Mouse (Mus musculus) heart, postnatal 14 days (tissue): ENCODE measurements around the gene Ahdc1. TPM values are rescaled to one million over a fixed set of nuclear protein-coding genes. Genes with fewer than 3 reads are reported as not detected.

ENCODE experiments used
- DNase-seq, 2 experiments: peaks; one replicate each; pipeline ENCODE4 v3.0.0; 2021 to 2022
- intact Hi-C: fragments of 180-260 bp; cut with DNase I; formaldehyde crosslinking; loops from one replicate; pipeline ENCODE4 v1.15.1; 2025
- total RNA-seq, 2 experiments: library from RNA; stranded (reverse); gene quantifications; 2 replicates each; pipeline ENCODE4 v1.2.3; 2021

Ahdc1 gene
- total RNA-seq, 2 experiments from 2014 or later: 55.2 to 59.1 TPM

DNA sequence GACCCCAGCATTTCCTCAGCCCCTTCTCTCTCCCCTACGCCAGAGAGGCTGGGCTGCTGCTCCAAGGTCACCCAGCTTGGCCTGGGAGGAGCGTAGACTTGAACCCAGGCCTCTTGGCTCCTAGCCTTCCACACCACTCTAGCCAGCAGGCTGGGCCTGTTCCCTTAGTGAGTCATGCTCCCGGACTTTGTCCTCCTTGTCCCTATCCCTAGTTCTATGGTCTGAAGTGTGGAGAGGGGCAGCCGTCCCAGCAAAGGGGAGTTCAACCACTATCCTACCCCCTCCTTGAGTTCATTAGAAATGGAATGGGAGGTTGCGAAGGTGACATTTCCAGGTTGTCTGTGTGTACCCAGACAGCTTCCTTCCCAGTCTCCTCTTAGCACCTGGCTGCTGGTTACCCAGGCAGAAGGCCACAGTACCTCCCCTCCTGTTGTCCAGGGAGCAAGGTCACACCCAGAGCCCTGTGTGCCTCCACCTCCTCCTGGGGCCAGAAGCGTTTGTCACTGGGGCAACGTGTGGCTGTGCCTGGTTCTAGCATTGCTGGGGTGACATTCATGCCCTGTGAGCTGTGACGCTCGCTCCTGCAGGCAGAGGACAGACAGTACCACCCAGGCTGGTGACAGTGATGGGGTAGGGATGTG lies 39.3 kb downstream of the Ahdc1 start:
- intact Hi-C loops: no loop called here
- no peak for DNase-seq

DNA sequence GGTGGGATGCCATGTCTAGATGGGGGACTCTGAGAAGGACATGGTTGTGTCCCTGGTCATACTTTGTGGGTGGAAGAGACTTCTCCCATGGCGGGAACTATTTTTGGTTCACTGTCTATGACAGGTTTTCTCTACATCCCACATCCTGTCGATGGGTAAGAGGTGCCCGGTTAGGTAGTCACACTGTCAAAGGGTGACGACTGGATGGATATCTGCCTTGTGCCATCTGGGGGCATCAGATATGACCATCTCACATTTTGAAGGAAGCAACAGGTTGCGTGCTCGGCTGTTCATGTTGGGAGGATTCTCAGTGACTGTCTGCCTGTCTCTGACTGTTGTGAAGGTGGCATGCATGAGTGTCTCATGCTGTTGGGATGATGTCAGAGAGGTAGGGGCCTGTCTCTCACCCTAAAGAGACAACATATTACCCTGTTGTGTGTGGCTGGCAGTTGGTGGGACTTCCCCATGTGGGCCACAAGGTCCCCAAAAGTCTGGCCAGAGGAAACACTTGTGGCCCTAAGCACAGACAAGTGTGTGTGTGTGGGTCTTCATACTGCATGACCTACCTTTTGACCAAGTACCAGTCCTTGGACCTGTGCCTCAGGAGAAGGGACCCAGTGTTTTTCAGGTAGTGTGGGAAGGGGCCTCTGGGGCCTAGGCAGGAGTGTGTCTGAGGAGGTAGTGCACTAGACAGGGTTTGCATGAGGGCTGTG lies 39.9 kb downstream of the Ahdc1 start:
- no peak for DNase-seq
- intact Hi-C loops: no loop called here

DNA sequence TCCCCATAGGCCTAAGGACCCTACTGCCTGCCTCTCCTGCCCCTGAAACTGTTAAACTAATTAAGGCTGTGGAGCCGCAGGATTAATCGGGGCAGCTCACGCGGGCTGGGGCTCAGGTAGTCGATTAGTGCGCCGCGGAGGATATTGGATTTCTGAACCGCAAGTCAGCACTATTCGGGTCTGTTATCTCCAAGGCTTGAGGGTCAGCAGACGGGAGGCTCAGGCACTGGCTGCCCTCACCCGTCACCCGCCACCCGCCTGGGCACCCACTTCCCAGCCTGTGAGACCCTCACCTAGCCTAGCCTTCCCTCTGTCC lies 40.4 kb downstream of the Ahdc1 start:
- no peak for DNase-seq
- intact Hi-C loops: no loop called here

DNA sequence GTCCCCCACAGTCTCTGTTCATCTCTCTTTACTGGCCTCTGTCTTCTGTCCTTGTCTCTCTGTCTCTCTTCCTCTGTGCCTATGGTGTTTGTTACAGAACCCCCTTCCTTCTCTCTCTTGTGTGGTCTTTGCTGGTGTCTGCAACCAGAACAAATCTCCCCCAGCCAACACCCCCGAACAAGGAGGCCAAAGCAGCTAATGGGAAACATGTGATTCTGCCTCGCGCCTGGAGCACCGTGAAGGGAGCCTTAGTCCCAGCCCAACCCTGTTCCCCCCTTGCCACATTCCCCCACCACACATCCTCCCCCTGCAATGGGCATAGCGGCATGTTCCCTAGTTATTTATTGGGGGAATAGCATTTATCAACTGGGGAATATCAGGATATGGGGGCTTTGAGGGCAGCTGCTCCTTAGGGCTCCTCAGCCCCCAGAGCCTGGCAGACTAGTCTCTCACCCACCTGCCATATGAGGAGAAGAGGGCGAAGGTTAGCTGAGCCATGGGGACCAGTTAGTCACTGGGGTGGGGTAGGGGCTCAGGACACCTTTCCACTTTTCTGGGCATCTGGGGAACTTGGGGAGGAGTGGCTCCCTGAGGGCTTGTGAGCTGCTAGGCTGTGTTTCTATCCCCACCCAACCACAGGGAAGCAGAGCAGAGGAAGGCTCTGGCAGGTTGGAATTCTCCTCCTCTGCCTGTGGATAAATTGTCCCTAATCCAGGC lies 41.1 kb downstream of the Ahdc1 start:
- intact Hi-C loops: no loop called here

DNA sequence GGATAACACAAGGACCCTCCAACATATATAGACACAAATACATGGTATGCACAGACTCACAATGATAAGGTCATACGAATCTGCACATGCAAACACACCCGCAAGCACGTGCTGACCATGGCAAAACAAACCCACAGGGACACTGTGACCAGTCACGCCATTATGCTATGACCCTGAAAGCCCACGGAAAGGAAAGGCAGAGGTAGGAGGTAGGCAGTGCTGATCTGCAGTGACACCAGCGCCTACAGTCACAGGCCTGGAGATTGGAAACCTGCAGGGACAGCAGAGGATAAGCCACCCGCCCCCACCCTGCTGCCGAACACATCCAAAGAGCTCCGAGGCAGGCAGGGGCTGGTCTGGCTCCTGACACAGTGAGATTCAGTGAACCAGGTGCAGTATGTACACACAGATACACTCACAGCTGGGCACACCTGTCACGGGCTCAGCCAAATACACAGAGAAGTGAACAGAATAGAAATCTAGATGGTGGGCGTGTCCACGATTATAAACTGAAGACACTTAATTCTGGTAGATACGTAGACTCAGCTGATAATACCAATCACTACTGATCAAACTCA lies 42.0 kb downstream of the Ahdc1 start:
- no peak for DNase-seq
- intact Hi-C loops: no loop called here

More for the DNA sequence above, 41.1 kb downstream of the Ahdc1 start:
- DNase-seq: no peak

DNA sequence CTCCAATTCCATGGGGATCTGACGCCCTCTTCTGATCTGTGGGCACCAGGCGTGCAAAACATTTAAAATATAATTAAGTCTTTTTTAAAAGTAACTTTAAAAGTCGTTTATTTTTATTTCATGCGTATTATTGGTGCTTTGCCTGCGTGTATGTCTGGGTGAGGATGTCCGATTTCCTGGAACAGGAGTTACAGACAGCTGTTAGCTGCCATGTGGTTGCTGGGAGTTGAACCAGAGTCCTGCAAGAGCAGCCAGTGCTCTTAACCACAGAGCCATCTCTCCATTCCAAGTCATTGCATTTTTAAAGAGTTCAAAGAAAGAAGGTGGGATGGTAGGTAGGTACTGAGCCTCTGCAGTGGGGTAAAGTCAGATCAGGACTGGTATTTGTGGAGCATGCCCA lies 43.5 kb downstream of the Ahdc1 start:
- intact Hi-C loops: loop anchor here (2.0 kb wide), 1 partner anchor 14 kb away; no protein-coding TSS in a partner anchor
- no peak for DNase-seq

DNA sequence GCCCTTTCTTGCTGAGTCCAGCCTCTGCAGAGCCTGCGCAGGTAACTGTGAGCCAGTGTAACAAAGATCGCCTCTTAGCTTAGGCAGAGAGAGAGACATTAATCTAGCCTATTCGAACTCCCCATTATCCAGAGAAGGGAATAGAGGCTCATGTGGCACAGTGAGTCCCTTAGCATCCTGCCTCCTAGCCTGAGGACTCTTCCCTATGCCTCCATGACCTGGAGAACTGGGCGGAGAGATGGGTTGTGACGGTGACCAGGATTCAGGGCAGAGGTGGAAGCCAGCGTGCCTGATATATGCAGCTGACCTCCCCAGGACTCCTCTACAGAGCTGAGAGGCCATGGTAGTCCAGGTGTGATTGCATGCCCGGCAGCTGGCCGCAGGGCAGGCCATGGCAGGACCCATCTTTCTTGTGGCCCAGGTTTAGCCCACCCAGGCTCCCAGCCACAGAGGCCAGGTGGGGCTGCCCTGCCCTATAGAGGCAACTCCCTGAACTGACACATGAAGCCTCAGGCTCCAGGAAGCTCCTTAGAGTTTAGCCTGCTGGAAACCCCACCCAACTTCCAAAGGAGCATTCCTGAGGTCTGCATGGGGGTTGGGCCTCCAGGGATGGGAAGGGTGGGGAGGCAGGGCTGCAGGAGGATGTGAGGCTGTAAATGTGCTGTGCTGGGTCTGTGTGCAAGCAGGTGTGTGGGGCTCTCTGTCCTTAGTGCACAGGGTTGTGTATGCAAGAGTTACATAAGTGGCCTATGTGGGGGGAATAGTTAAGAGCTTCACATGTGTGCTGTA lies 44.3 kb downstream of the Ahdc1 start:
- intact Hi-C loops: loop anchor here (2.0 to 5.0 kb wide), 6 partner anchors 15 to 247 kb away; no protein-coding TSS in a partner anchor
- DNase-seq: no peak

DNA sequence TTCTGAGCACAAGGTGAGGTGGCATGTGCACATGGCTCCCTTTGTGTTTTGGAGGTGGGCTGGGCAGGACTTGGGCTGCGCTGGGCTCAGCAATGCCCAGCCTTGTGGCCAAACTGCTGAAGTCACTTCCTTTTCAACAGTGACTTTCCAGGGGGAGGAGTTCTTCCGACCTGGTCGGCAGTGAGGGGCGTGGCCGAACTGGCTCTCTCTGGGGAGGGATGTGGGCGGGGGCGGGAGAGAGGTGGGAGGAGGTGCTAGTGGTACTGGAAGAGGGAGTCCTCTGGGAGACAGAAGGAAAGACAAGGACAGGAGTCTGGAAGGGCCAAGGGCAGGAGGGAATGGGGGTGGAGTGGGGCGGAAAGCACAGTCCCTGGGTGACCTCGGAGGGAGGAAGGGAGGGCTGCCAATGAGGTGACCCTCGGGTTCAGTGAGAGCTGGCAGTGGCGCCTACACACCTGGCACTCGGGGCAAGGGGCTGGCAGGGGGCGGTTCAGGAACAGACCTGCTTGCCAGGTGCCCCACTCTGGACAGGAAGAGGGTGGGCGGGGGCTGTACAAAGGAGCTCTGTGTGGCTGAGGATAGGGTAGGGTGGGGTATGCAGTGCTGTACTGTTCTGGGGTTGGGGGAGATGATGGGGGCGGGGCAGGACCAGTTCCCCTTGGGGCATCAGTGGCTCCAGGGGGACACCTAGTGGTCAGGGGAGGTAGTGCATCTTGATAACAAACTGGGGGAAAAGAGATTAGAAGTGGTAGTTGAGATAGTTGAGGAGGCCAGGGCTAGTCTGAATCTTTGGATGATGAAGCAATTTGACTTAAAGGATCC lies 45.2 kb downstream of the Ahdc1 start:
- DNase-seq: peak; percentile 85 to 86
- intact Hi-C loops: loop anchor here (1.0 to 5.0 kb wide), 6 partner anchors 41 to 246 kb away; no protein-coding TSS in a partner anchor

DNA sequence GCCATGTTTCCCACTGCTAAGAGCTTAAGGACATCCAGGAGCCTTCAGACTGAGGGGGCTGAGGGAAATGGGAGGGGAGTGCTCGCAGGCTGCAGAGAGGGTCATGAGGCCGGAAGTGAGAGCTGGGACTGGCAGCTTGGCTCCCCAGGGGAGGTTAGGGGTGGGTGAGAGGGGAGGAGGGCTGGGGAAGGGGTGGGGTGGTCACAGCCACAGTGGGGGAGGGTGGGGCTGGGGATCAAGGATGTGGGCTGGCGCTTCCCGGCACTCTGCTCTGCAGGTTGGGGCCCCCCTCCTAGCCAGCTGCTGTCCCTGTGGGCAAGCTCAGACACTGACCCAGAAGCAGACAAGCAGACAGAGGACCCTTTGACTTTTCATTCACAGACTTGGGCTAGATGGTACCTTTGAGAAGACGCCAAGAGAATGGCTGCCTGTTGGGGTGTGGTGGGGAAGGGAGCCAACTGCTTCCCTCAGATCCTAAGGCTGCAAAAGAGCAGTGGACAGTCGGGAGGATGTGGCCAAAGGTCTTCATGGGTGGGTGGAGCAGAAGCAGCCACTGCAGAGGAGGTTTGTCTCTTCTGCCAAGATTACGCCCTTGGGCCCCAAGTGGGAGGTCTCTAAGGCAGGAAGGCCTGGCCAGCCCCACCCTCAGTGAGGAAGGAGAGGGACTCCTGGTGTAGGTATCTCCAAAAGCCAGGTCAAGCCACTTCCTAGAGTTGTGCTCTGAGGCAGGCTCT lies 46.5 kb downstream of the Ahdc1 start:
- intact Hi-C loops: loop anchor here (2.0 to 5.0 kb wide), 6 partner anchors 23 to 245 kb away; no protein-coding TSS in a partner anchor
- peak; percentile 73 to 74 for DNase-seq

DNA sequence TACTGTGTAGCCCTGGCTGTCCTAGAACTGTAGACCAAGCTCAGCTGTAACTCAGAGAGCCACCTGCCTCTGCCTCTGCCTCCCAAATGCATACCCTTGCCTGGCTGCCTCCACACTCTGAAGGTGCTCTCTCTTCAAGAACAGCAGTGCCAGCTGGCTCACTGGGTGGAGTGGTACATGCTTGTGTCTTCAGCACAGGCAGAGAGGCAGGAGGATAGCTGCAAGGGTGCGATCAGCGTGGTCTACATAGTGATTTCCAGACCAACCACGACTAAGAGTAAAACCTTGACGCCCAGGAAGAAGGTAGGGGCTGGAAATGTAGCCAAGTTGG lies 47.0 kb downstream of the Ahdc1 start:
- intact Hi-C loops: loop anchor here (2.0 to 5.0 kb wide), 6 partner anchors 23 to 244 kb away; no protein-coding TSS in a partner anchor
- DNase-seq: no peak

DNA sequence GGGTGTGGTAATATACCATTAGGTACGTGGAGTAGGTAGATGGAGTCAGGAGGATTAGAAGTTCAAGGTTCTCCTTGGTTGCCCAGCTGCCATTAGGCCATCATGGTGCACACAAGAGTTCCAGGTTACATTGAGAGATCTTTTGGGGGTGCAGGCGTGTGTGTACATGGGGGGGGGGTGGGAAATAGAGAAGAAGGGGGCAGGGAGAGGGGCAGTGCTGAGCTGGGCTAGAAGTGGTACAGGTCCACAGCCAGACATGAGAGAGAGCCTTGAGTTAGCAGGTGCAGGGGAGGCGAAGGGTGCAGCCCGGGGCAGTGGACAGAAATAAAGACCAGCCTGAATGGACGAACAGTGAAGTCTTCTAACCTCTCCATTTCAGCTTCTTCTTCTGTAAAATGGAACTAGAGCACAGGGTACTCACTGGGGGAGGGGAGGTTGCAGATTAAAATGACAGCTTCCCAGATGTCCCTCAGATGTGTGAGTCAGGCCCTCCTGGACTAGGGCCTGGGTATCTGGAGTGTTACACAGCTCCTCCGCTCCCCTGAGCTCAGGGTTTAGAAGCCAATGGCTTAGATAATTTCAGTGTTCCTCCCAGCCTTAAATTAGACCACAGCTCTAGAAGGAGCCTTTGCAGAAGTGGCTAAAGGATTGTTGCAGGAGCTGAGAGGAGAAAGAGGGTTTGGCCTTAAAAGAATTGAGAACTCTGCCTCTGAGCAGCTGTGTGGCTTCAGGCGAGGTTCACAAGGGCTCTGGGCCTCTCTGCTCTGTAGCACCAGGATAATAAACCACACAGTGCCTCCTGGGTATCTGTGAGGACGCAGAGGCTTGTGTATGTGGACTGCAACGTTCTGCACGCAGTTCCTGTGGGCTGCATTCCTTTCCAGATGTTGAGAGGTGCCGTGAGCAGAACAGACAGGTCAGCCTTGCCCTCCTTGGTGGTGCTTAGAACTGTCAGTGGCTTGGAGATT lies 47.7 kb downstream of the Ahdc1 start:
- DNase-seq: no peak
- intact Hi-C loops: loop anchor here (2.0 to 5.0 kb wide), 6 partner anchors 22 to 244 kb away; no protein-coding TSS in a partner anchor

DNA sequence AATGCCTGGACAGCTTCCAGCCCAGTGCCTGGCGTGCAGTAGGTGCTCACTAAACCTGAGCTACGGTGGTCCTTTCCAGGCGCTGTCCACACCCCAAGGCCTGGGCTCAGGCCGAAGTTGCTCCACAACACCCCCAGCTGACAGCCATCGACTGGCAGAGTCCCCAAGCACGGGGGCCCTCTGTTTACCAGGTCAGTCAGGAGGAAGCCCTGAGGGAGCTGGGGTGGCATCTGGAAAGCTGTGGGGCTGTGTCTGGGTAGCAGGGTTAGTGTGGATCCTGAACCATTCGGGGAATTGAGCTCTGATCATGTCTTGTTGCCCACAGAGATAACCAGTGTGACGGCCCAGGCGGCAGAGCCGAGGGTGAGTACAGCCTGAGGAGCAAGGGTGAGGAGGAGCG lies 49.6 kb downstream of the Ahdc1 start:
- DNase-seq: no peak
- intact Hi-C loops: no loop called here

DNA sequence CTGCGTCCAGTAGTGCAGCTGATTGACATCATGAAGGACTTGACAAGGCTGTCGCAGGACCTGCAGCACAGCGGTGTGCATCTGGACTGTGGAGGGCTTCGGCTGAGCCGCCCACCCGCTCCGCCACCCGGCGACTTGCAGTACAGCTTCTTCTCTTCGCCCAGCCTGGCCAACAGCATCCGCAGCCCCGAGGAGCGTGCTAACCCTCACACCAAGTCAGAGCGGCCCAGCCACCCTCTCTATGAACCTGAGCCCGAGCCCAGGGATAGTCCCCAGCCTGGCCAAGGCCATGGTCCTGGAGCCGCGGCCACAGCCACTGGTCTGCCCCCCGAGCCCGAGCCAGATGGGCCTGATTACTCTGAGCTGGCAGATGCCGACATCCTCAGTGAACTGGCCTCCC lies 50.7 kb downstream of the Ahdc1 start:
- intact Hi-C loops: no loop called here
- DNase-seq: no peak

DNA sequence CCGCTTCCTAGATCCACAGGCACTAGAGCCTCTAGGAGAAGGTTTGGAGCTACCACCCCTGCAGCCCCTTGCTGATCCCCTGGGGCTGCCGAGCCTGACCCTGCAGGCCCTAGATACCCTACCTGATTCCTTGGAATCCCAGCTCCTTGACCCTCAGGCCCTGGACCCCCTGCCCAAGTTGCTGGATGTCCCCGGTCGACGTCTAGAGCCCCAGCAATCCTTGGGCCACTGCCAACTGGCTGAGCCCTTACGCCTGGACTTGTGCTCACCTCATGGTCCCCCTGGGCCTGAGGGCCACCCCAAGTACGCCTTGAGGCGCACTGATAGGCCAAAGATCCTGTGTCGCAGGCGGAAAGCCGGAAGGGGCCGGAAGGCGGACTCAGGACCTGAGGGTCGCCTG lies 51.2 kb downstream of the Ahdc1 start:
- intact Hi-C loops: no loop called here
- DNase-seq: no peak

DNA sequence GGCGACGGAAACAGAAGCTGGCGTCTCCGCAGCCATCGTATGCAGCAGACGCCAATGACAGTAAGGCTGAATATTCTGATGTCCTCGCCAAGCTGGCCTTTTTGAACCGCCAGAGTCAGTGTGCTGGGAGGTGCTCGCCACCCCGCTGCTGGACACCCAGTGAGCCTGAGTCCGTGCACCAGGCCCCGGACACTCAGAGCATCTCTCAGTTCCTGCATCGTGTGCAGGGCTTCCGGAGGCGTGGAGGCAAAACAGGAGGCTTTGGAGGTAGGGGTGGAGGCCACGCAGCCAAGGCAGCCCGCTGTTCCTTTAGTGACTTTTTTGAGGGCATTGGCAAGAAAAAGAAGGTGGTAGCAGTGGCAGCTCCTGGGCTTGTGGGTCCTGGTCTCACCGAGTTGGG lies 52.1 kb downstream of the Ahdc1 start:
- intact Hi-C loops: no loop called here
- no peak for DNase-seq

DNA sequence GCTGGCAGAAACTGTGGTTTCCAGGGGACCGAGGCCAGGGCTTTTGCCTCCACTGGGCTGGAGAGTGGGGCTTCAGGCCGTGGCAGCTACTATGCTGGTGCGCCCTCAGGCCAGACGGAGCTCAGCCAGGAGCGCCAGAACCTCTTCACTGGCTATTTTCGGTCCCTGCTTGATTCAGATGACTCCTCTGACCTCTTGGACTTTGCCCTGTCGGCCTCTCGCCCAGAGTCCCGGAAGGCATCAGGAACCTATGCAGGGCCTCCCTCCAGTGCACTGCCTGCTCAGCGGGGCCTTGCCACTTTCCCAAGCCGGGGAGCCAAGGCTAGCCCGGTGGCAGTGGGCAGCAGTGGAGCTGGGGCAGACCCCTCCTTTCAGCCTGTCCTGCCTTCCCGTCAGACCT lies 52.7 kb downstream of the Ahdc1 start:
- intact Hi-C loops: no loop called here

DNA sequence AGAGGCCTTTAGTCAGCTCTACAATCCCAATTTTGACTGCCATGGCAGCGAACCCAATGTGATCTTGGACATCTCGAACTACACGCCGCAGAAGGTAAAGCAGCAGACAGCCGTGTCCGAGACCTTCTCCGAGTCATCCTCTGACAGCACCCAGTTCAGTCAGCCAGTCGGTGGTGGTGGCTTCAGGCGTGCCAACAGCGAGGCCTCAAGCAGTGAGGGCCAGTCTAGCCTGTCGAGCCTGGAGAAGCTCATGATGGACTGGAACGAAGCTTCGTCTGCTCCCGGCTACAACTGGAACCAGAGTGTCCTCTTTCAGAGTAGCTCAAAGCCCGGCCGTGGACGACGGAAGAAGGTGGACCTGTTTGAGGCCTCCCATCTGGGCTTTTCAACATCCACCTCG lies 53.7 kb downstream of the Ahdc1 start:
- DNase-seq: no peak
- intact Hi-C loops: no loop called here

More for the DNA sequence above, 52.7 kb downstream of the Ahdc1 start:
- peak in 1 of 2 experiments; percentile 57 for DNase-seq
